Mouse (Mus musculus) embryonic facial prominence, embryonic 13.5 days (tissue): Measurements from ENCODE around the gene Ulk4. TPM values are rescaled to one million over a fixed set of nuclear protein-coding genes. Genes with fewer than 3 reads are reported as not detected.

Experiments used
- ATAC-seq: fragments of 200-750 bp; cut with Nextera tagmentation; 2 replicates; pipeline ENCODE4 v1.8.0; 2017; ENCODE audit warnings: low read depth; ENCODE audit not compliant: insufficient number of reproducible peaks, insufficient read depth, low FRiP score, low TSS enrichment
- H3K27ac ChIP-seq: fragments of 300-500 bp; sonication (generic); 2 replicates; pipeline ENCODE4 v1.5.1; 2015; ENCODE audit warnings: moderate library complexity, mild to moderate bottlenecking, inconsistent platforms
- H3K27me3 ChIP-seq: fragments of 300-500 bp; sonication (generic); 2 replicates; pipeline ENCODE4 v1.6.1; 2015; ENCODE audit warnings: mild to moderate bottlenecking, inconsistent platforms
- H3K36me3 ChIP-seq: fragments of 300-500 bp; sonication (generic); 2 replicates; pipeline ENCODE4 v1.6.1; 2015; ENCODE audit warnings: mild to moderate bottlenecking, inconsistent platforms
- H3K4me1 ChIP-seq: fragments of 300-500 bp; sonication (generic); 2 replicates; pipeline ENCODE4 v1.6.1; 2015; ENCODE audit warnings: inconsistent platforms
- H3K4me2 ChIP-seq: fragments of 300-500 bp; sonication (generic); 2 replicates; pipeline ENCODE4 v1.6.1; 2015; ENCODE audit warnings: moderate library complexity, mild to moderate bottlenecking, inconsistent platforms
- H3K4me3 ChIP-seq: fragments of 300-500 bp; sonication (generic); 2 replicates; pipeline ENCODE4 v1.5.1; 2015; ENCODE audit warnings: mild to moderate bottlenecking, inconsistent platforms
- H3K9ac ChIP-seq: fragments of 300-500 bp; sonication (generic); 2 replicates; pipeline ENCODE4 v1.6.1; 2015; ENCODE audit warnings: mild to moderate bottlenecking, inconsistent platforms
- H3K9me3 ChIP-seq: fragments of 300-500 bp; sonication (generic); 2 replicates; pipeline ENCODE4 v1.6.1; 2016; ENCODE audit warnings: inconsistent platforms
- WGBS: fragments of 180-500 bp; shearing (Covaris S2); methylation state at CpG from one replicate; pipeline ENCODE4 v1.1.7; 2015; ENCODE audit warnings: mixed read lengths; 5-methylcytosine and 5-hydroxymethylcytosine counted together
- polyA plus RNA-seq: library from polyadenylated mRNA; unstranded; fragments of >200 nt; fragmentation: Nextera tagmentation; extraction: Ambion mirVana; gene quantifications from 2 replicates; pipeline ENCODE4 v1.2.1, GENCODE M21; 2015

Ulk4 gene
- polyA plus RNA-seq, 1 experiment from 2014 or later: 213 TPM

DNA sequence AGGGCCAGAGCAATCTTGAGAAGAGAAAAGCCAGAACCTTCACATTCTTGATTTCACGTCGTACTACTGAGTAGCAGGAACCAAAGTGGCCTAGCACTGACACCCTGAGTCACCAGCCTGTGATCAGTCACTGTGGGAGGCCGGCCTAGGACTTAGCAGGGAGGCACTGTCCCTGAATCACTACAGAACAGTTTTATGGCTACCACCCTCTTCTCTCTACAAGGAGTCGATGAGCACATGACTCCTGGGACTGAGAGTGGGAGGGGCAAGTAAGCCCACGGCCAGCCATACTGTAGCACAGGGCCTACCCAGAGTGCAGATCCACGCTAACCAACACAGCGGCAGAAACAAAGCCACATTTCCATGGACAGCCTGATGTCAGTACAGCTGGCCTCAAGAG, 183.2 kb downstream of the Ulk4 start:
- Histone ChIP-seq H3K9me3 (no peaks in the 10 kb centered on the region), H3K27me3 (no peaks in the 10 kb centered on the region), H3K27ac (no peak overlapping the region), H3K4me3 (no peak overlapping the region), H3K9ac (no peak overlapping the region), H3K36me3 (no peaks in the 10 kb centered on the region), H3K4me1 (no peaks in the 10 kb centered on the region), H3K4me2 (no peak overlapping the region)
- ATAC-seq: no peak
- 89% methylated on average over 7 of the region's 7 CpGs for WGBS

DNA sequence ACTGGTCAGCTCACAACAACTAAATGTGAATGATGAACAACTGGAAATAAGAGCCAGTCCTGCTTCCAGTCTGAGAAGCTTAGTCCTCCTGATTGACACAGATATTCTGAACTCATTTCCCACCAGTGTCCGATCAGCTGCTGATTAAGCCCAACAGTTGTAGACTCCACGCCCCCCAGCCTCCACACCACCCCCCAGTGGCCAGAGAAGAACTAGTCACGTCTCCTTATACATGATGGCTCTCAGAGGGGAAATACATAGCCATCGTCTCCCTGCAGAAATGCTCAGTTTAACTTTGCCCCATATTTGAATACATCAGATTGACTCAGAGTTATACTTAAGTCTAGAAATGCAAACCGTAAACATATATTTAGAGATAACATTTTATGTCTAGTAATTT, 184.4 kb downstream of the Ulk4 start:
- Histone ChIP-seq H3K4me1 (0 out of 2 replicates have a peak, but pooled peaks cover 5% of the 10 kb centered on the region), H3K9ac (no peak overlapping the region), H3K36me3 (no peaks in the 10 kb centered on the region), H3K27me3 (no peaks in the 10 kb centered on the region), H3K9me3 (no peaks in the 10 kb centered on the region), H3K4me3 (no peak overlapping the region), H3K4me2 (no peak overlapping the region), H3K27ac (no peak overlapping the region)
- 79% methylated on average over 5 of the region's 5 CpGs for WGBS
- ATAC-seq: no peak

DNA sequence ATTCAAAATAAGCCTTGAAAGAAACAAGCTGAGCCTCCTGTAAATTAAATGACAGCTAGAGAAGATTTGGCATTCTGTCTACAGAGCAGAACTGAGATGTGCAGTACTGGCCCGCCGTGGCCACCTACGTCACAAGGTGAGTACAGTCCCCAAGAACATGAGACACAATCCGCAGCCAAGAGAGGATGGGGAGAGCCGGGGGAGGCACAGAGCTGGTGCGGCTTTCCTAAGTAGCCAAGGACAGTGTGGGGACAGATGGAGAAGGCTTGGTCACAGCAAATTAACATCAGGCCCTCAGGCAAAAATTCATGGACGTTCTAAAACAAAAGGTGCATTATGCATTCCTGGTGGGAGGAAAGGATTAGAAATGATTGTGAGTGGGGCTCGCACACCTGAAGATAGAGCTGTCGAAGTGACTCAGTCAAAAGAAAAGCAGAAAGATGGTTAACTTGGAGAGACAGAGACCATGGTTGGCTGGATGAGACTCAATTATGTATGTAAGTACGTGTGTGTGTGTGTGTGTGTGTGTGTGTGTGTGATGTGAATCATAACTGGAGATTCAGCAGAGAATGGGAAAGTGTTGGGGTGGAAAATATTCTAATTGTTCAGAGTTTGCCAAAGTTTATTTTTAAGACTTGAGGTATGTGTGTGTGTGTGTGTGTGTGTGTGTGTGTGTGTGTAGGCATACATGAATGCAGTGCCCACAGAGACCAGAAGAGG, 185.8 kb downstream of the Ulk4 start:
- ATAC-seq: no peak
- no peaks in the 10 kb centered on the region for H3K27me3 ChIP-seq
- no peak overlapping the region for H3K4me2 ChIP-seq
- no peak overlapping the region for H3K27ac ChIP-seq
- H3K9ac ChIP-seq: no peak overlapping the region
- H3K9me3 ChIP-seq: no peaks in the 10 kb centered on the region
- H3K36me3 ChIP-seq: no peaks in the 10 kb centered on the region
- WGBS: 54% methylated on average over 10 of the region's 10 CpGs
- 0 out of 2 replicates have a peak, but pooled peaks cover 5% of the 10 kb centered on the region for H3K4me1 ChIP-seq
- no peak overlapping the region for H3K4me3 ChIP-seq

GRCm38 (mm10) chr9:121087661-121088060, 189.3 kb downstream of the Ulk4 start:
- no peak for ATAC-seq
- WGBS: 53% methylated on average over 8 of the region's 8 CpGs
- H3K4me2 ChIP-seq: no peak overlapping the region

GRCm38 (mm10) chr9:121084191-121084590, 192.8 kb downstream of the Ulk4 start:
- Histone ChIP-seq H3K9ac (no peak overlapping the region), H3K4me2 (no peak overlapping the region), H3K4me3 (no peak overlapping the region), H3K9me3 (no peaks in the 10 kb centered on the region), H3K27me3 (no peaks in the 10 kb centered on the region), H3K36me3 (no peaks in the 10 kb centered on the region), H3K27ac (no peak overlapping the region), H3K4me1 (peaks cover 16% of the 10 kb centered on the region)
- whole genome bisulfite sequencing: 81% methylated on average over 4 of the region's 4 CpGs
- no peak for ATAC-seq

More at GRCm38 (mm10) chr9:121087661-121088060, 189.3 kb downstream of the Ulk4 start:
- Histone ChIP-seq H3K9ac (no peak overlapping the region), H3K27me3 (no peaks in the 10 kb centered on the region), H3K9me3 (no peaks in the 10 kb centered on the region), H3K36me3 (no peaks in the 10 kb centered on the region), H3K4me3 (no peak overlapping the region), H3K27ac (no peak overlapping the region), H3K4me1 (0 out of 2 replicates have a peak, but pooled peaks cover 5% of the 10 kb centered on the region)

DNA sequence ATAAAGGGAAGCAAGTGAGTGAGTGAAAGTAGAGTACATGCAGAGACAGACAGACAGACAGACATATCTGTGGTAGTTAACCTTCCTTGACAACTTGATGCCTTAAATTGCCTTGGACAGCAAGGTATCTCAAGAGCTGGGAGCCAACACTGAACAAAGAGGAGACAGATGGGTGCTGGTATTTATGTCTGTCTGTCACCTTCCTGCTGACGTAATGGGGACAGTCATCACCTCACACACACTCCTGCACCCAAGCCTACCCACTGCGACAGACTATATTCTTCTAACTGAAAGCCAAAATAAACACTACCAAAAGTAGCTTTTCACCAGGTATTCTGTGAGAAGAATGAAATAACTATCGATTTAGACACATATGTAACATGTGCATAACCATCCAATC, 196.2 kb downstream of the Ulk4 start:
- Histone ChIP-seq H3K27ac (no peak overlapping the region), H3K4me1 (peaks cover 24% of the 10 kb centered on the region), H3K36me3 (no peaks in the 10 kb centered on the region), H3K4me3 (no peak overlapping the region), H3K9ac (no peak overlapping the region), H3K9me3 (no peaks in the 10 kb centered on the region), H3K4me2 (no peak overlapping the region), H3K27me3 (no peaks in the 10 kb centered on the region)
- WGBS: 90% methylated on average over 3 of the region's 3 CpGs
- ATAC-seq: no peak

DNA sequence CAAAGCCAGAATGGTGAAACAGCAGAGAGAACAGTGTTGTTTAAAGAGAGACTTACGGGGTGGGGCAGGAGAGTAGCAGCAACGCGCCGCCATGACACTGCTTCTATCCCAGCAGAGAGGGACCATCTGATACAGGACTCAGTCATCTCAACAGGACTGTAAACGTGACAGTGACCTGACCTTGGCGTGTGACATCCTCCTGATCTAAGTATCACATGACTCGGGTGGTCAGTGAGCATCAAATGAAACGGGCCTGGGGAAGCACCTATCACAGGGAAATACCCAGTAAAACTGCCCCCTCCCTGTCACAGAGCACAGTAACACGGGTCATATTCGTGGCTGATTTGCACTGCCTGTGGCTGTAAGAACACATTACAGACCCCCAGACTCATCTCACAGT, 196.6 kb downstream of the Ulk4 start:
- Histone ChIP-seq H3K27ac (no peak overlapping the region), H3K27me3 (no peaks in the 10 kb centered on the region), H3K36me3 (no peaks in the 10 kb centered on the region), H3K9ac (0 out of 2 replicates have a peak overlapping the region, but pooled peaks have one; percentile 44), H3K4me3 (no peak overlapping the region), H3K4me1 (peaks cover 28% of the 10 kb centered on the region), H3K4me2 (no peak overlapping the region), H3K9me3 (no peaks in the 10 kb centered on the region)
- ATAC-seq: no peak
- 76% methylated on average over 10 of the region's 10 CpGs for WGBS

- Histone ChIP-seq H3K36me3 (no peaks in the 10 kb centered on the region), H3K4me1 (peaks cover 31% of the 10 kb centered on the region), H3K9me3 (no peaks in the 10 kb centered on the region), H3K4me3 (no peak overlapping the region), H3K27me3 (no peaks in the 10 kb centered on the region), H3K27ac (no peak overlapping the region), H3K4me2 (peak overlapping the region; percentile 9; the same call in 1 of the 2 replicates), H3K9ac (peak overlapping the region; percentile 44; the same call in 1 of the 2 replicates)
- no peak for ATAC-seq
- WGBS: 41% methylated on average over 9 of the region's 9 CpGs
Measured at GRCm38 (mm10) chr9:121079388-121080088, 197.5 kb downstream of the Ulk4 start.

GRCm38 (mm10) chr9:121076291-121076690, 200.7 kb downstream of the Ulk4 start:
- Histone ChIP-seq H3K27ac (no peak overlapping the region), H3K27me3 (no peaks in the 10 kb centered on the region), H3K4me1 (peaks cover 43% of the 10 kb centered on the region), H3K4me2 (no peak overlapping the region), H3K36me3 (no peaks in the 10 kb centered on the region), H3K4me3 (no peak overlapping the region), H3K9me3 (no peaks in the 10 kb centered on the region), H3K9ac (no peak overlapping the region)
- WGBS: 41% methylated on average over 12 of the region's 12 CpGs
- no peak for ATAC-seq

- no peaks in the 10 kb centered on the region for H3K27me3 ChIP-seq
- H3K4me3 ChIP-seq: no peak overlapping the region
- no peak overlapping the region for H3K9ac ChIP-seq
- 73% methylated on average over 4 of the region's 4 CpGs for WGBS
- H3K9me3 ChIP-seq: no peaks in the 10 kb centered on the region
- no peak for ATAC-seq
- H3K36me3 ChIP-seq: no peaks in the 10 kb centered on the region
- H3K27ac ChIP-seq: no peak overlapping the region
- no peak overlapping the region for H3K4me2 ChIP-seq
- H3K4me1 ChIP-seq: peaks cover 47% of the 10 kb centered on the region
Measured at GRCm38 (mm10) chr9:121075246-121075645, 201.8 kb downstream of the Ulk4 start.

DNA sequence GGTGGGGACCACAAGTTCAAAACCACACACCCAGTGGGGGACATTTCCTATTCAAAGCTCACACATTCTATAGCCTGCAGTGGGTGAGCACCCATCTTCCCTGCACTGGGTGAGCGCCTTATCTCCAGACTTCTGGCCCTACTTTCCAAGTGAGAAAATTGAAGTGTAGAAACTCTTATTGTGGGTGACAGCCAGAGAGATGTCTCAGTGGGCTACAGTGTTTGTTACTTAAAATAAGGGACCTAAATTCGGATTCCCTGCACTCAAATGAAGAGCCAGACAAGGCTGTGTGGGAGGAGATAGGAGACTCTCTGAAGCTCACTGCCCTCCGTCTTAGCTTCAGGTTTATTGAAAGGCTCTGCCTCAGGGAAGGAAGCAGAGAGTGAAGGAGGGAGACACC, 202.3 kb downstream of the Ulk4 start:
- ATAC-seq: no peak
- no peak overlapping the region for H3K4me2 ChIP-seq
- WGBS: 81% methylated on average over 3 of the region's 3 CpGs
- H3K9ac ChIP-seq: no peak overlapping the region
- H3K27ac ChIP-seq: no peak overlapping the region
- H3K4me1 ChIP-seq: peaks cover 41% of the 10 kb centered on the region
- no peaks in the 10 kb centered on the region for H3K36me3 ChIP-seq
- no peak overlapping the region for H3K4me3 ChIP-seq
- no peaks in the 10 kb centered on the region for H3K27me3 ChIP-seq
- no peaks in the 10 kb centered on the region for H3K9me3 ChIP-seq
